Mouse (Mus musculus) liver, adult 2 months (tissue): ENCODE data around the gene Emp3.

ENCODE experiments used
- CTCF ChIP-seq: fragments of 200-500 bp; IDR thresholded peaks from 2 replicates; pipeline ENCODE4 v1.5.1; 2011; ENCODE audit warnings: low read depth, low read length, control low read depth
- POLR2A ChIP-seq: fragments of 200-500 bp; IDR thresholded peaks from 2 replicates; pipeline ENCODE4 v1.6.1; 2011; ENCODE audit warnings: low read length, control low read depth; ENCODE audit not compliant: insufficient read depth; ENCODE audit errors: extremely low read depth

DNA sequence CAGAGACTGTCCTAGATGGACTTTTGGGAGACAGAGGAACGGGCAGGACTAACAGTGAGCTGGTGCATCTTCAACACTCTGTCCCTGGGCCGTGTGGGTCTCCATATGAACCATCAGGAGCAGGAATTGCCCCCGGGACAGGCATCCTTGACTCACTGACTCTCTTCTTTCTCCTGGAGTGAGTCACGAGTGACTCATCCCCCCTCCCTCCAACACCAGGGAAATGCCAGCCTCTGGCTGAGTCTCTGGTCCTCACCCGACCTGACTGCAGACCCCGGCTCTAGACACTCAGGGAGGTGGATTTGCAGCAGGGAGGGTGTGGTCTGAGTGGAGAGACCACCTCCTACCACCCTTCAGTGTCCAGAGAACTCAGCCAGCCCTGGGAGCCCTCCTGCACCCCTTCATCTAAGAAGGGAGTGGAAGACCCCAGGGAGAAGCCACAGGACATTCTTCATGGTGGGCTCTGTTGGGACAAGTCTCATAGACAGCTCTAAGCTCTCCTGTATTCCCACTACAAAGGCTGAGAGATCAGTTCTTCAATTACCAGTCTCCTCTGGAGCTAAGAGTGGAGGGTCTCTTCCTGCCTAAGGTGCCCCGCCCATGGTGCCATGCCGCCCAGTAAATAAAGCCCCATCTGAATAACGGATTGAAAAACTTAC, 492 bp downstream of the Emp3 start:
- TF ChIP-seq POLR2A, result no peak
- TF ChIP-seq CTCF, result no peak
